Mouse (Mus musculus) spleen, postnatal 10 days (tissue): ENCODE measurements around the gene Sptb.

Source experiments
- DNase-seq, 2 experiments: peaks; one replicate each; pipeline ENCODE4 v3.0.0; 2021 to 2022; ENCODE audit warnings: low spot score in 2 of 2

Gene Sptb

DNA sequence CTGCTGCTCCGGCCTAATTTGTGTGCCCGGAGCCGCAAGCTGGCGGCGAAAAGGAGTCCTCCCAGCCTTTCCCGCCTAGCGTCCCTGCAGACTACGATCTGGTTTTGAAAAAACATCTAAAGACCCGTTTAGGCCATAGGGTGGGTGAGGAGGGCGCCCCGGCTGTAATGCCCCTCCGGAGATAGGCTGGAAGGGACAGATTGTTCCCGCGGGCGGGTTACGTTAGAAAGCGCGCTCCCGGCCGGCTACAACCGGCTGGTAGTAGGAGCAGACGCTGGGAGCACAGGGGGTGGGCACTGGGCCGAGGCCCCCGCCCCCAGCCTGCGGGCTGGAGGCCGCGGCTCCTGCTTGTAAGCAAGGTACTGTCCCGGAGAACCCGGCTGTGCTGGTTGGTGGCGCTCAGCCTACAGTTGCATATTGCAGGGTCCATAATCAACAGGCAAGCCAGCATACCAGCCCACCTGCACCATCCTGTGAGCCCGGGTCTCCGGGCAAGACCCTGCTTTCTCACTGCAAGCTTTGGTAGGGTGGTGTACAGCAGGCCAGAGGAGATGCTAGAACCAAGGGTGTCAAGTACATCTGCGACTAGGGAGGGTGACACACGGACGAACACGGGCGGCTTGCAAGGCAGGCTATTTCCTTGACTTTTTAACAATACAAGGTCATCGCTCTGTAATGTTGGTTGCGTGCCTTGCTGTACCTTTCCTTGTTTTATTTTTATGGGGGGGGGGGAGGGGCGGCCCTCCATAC is at the start of gene Sptb:
Gene Sptb, minus strand, starts transcription at position 197 of the 750 bp plus-strand sequence.
- DNase-seq, result peak in 1 of 2 experiments; percentile 66

DNA sequence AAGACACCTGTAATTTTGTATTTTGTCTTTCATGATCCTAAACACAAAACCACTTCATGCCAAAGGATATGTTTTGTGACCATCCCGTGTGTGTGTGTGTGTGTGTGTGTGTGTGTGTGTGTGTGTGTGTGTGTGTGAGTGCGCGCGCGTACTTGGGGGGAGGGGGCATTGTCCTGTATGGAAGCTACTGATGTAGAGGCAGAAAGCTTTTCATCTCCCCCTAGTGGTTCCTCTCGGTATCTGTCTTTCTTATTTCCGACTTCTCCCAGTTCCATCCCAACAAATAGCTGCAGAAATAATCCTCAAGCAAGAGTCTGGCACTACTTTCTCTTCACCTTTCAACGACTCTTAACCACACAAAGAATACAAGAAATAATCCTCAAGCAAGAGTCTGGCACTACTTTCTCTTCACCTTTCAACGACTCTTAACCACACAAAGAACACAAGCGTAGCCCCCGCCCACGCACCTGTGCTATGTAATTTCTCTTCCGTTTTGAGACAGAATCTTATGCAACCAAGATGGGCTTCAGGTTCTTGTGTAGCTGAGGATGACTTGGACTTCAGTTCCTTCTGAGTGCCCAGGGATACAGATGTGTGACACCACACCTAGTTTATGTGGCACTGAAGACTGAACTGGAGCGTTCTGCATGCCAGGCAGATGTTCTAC is 42.4 kb upstream of the Sptb start:
- DNase-seq, result peak in 1 of 2 experiments; percentile 49

DNA sequence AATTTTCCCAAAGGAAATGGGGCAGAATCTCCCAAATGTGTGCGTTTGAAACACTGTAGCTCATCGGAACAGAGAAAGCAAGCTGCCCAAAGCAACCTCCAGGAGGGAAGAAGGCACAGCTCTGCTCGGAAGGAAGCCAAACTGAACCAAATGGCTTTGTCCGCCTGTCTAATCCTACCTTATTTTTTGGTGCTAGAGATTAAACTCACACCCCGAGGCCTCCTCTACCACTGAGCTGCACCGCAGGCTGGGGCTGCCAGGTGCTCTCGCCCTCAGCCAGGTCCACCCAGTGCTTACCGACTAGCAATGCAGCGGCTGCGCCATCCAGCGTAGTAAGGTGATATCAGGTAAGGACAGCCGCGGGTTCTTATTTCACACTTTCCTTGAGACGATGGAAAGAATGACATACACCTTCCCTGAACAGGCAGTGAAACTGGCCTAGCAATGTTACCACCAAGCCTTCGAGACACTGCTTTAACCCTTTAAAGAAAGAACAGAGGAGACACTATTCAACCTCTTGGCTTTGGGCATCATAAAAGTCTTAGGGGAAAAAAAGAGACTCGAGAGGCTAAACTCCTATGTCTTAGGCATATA is 40.6 kb upstream of the Sptb start:
- no peak for DNase-seq

DNA sequence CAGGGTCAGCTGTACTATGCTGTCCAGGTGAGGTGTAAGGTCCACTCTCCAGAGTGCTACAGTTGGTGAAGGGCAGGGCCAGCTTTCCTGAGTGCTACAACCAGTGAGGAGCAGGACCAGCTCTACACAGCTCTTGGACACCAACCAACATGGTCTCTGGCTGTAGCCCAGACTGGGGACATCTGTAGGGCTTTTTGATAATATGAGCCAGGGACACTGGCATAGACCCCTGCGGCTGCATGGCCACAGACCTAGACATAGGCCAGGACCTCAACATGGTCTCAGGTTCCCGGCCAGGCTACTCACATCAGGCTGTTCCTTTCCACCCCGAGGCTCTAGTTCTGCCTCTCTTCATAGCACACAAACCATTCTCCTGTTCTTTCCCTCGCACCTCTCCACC is 17.6 kb upstream of the Sptb start:
- DNase-seq, result peak in 1 of 2 experiments; percentile 2

DNA sequence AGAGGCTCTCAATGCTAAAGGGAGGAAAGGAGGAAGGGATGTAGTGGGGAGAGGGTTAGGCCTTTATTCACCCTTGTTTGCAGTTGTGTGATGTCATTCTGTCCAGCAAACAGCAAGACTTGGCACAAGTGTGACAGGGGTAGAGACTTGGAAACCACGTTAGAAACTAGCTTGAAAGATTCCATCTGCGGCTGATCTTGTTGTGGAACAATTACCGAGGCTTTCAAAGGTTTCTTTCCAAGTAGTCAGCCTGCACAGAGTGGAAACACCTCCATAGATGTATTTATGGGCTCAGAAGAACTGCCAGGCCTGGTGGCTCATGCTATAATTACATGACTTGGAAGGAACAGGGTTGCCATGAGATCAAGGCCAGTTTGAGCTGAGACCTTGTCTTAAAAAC is 11.7 kb upstream of the Sptb start:
- peak in 1 of 2 experiments; percentile 0 for DNase-seq

DNA sequence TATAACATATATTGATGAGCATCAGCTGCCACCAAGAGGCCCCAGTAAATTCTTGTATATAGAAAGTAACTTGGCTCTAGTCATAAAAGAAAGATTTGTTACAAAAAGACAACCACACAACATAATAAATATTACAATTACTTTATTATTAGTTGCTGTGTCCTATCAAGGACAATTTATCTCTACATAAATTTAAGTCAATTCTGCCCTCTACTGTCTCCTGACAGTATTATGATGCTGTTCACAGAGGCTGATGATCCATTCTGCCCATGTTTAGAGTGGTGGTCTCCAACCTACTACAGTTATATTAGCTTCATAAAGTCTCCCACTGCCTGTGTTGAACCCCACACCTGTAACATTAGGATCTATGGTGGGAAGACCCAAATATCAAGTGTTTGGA is 10.2 kb upstream of the Sptb start:
- peak in 1 of 2 experiments; percentile 3 for DNase-seq

DNA sequence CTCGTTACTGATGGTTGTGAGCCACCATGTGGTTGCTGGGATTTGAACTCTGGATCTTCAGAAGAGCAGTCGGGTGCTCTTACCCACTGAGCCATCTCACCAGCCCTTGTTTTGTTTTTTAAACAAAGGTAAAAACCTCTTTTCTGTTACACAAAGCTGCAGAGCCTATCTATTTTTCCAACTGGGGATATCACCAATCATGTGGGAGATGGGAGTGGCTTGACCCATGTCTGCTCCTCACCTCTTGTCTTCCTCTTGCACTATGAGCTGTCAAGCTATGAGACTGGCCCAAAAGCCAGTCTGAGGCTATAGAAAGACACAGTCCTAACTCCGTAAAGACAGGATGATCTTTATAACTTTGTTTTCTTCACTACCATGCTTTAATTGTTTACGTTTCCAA is 8.0 kb upstream of the Sptb start:
- DNase-seq, result peak in 1 of 2 experiments; percentile 5

DNA sequence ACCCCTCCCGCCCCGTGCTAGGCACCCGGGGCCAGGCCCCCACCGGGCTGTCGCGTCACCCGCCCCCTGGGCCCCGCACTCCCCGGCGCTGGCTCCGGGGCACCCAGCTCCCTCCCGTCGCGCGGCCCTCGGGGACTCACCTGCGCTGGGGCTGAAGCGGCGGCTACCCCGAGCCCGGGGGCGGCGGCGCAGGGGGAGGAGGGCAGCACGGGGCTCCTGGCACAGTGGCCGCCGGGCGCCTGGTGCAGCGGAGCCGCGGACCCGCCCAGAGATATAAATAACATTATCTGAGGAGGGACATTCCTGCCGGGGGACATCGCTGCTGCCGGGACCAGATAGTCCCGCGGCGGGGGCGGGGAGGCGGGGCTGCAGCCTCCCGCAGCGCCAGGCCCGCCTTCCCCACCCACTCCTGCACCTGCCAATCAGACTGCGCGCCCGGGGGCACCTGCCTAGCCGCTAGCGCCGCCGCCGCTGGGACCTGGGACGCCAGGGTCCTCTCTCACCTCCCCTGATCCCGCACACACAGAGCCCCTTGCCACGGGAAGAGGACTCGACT is 474 bp downstream of the Sptb start:
- DNase-seq, result peak; percentile 87 to 92

DNA sequence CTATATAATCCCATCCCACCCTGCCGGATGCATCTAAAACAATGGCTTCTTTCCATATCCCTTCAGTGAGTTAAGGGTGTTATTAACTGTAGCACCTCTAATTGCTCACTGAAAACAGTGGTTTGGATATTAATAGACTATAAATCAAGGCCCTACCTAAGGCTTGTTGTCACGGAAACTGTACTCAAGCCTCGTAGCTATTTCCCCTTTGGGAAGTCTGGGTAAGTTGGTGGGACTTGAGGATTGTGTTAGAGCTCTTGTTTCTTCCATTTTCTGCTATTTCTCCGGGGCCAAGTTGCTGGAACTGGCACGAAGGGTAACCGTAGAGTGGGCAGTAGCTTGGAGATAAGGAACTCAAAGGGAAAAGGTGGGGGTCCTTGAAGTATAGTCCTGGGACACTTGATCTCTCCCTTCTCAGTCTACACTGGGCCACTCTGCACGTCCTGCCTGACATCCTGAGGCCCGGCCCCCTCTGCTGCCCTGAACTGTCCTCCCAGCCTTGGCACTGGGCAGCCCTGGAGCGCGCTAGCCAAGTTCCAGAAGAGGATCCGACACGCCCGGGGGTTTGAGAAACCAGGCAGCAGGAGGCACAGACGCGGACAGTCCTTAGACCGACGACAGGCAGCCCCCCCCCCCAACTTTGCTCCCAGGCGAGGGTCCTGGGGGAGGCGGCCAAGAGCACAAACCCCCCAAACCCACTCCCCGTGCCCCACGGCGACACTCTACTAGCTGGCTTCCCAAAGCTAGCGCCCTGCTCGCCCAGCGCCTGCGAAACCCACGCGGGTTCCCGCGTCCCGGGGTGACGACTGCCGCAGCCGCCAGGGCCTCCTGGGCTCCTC is 1.2 kb downstream of the Sptb start:
- peak; percentile 69 to 70 for DNase-seq

DNA sequence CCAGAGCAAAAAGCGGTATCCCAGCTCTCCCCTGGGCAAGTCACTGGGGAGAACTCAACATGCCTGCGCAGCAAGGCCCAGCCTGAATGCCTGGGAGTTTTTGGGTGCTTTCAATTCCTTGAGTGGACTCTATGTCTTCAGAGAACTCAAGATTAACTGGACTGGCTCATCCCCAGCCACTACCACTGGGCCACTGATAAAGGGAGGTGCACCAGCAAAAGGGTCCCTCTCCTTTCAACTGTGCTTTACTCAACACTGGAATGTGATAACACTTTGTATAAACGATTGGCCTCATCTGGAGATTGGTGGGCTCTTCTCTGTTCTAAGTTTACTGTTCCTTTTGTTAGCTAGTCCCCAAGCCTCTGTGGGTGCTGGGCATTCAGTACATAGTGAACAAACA is 2.2 kb downstream of the Sptb start:
- DNase-seq, result peak in 1 of 2 experiments; percentile 49

DNA sequence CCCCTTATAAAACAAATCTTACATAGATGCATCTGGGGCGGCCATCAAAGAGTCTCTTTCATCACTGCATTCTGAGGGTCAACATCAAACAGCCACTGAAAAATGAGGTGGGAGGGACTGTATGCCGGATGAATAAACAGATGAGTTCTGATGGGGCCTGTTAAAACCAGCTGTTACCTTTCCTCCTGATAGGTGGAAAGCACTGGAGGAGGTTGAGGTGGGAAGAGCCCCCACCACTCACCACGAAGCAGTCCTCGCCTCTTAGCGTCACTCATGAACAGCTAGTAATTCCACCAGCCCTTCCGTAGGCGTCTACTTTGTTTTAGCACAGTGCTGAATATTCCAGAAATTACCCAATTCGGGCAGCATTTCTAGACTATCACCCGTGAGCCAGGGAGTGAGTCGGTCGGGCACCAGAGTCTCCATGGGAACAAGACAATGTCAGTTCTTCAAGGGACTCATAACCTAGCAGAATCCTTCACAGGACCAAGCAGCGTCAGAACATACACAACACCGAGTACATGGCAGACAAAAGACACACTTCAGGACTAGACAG is 13.9 kb downstream of the Sptb start:
- no peak for DNase-seq

DNA sequence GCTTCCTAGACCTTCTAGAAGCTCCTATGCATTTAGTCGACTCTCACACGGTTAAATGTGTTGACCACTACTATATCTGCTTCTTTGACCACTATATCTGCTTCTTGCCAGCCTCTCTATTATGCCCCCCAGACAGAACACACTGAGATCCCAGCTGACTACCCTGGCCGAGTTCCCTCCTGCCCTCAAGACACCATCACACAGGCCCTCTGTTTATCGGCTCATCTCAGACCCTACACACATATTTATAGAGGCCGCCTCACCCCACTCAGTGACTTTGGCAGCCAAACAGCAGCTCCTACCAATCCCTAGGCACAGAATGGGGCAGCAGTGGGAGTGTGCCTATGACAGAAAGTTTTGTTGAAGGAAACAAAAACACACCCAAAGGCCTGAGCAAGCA is 14.6 kb downstream of the Sptb start:
- DNase-seq, result no peak

DNA sequence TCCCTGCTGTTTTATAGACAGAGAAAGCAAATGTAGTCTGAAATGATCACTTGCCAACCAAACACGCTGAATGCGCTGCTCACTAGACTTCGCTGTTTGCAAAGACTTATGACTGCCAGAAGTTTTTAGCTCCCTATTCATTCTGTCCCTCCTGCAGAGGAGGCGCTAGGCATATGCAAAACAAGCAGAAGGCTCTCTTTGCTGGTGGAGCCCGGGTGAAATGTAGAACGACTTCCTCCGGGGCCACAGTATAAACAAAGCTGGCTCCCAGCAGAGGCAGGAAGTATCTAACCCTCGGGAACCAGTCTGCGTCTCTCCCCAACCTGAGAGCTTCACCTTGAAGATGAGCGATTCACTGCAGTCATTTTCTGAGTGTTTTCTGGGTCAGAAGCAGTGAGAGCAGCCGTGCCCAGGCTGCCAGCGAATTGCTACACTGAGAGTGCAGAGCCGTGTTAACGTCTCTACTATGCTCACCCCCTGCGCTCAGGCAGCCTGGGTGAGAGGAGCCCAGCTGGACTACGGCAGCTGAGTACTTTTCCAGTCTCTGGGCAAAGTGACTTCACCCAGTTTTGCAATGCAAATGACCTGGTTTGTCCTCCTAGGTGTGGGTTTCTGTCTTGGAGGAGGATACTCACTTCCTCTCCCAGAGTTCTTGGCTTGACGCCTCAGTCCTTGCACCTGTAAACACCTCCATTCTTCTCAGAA is 15.4 kb downstream of the Sptb start:
- peak in 1 of 2 experiments; percentile 36 for DNase-seq

DNA sequence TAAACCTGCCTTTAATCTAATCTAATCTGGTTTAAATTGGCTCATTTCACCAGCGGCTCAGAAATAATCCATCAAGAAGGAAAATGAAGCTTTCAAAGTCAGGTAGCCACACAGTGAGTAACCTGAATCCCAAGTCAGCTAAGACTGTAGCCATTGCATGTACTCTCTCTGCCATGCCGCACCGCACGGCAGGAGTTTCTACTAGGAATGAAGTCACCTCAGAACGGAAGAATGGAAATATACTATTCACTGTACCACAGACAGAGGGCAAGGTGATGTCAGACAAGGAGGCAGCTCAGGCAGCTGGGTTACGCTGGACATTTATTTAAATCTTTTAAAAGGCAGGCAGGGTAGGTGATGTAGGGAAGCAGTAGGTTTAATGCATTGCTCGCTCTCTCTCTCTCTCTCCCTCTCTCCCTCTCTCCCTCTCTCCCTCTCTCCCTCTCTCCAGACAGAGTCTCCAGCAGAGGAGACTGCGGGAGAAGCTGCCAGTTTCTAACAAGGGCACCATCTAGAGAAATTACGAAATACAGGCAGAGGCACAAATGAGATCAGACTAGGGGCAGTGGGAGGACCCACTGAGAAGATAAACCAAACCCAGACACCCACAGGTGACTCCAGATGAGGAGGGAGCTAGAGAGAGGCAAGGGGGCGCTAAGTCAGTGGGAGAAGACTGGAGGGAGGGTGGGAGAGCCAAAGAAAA is 22.7 kb downstream of the Sptb start:
- DNase-seq, result no peak

DNA sequence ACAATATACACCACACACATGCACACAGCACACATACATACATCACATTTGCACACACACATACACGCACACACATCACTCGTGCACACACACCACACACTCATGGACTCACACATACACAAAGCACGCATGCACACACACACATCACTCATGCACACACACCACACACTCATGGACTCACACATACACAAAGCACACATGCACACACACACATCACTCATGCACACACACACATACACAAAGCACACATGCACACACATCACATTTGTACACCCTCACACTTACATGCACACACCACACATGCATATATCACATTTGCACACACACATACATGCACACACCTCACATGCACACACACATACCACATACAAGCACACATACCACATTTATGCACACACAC is 24.7 kb downstream of the Sptb start:
- no peak for DNase-seq

DNA sequence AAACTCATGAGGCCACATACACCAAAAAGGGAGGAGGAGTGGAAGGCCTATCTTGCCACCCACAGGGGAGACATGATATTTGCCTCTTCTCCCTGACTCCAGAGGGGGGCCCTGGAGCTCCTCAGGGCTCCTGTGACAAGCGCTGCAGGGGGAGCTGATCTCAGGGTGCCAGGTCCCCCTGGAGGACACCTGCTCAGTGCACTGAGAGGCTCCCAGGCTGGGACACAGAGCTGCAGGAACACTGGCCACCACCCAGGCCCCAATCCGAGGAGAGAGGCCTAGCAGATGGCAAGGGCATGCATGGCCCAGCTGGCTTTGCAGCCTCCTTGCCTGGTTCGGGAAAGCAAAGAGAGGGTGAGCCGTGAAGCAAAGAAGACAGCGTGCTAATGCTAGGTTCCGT is 25.9 kb downstream of the Sptb start:
- no peak for DNase-seq

DNA sequence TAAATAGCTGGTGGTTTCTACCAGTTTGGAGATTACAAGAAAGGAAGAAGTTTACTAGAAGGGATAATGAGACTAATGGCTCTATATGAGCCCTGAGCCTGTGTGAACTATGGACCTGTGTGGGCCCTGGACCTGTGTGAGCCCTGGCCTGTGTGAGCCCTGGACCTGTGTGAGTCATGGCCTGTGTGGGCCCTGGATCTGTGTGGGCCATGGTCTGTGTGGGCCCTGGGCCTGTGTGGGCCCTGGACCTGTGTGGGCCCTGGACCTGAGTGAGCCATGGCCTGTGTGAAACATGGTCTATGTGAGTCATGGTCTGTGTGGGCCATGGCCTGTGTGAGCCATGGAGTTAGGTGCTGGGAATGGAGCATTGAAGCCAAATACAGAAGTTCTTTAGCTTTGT is 28.4 kb downstream of the Sptb start:
- DNase-seq, result no peak

DNA sequence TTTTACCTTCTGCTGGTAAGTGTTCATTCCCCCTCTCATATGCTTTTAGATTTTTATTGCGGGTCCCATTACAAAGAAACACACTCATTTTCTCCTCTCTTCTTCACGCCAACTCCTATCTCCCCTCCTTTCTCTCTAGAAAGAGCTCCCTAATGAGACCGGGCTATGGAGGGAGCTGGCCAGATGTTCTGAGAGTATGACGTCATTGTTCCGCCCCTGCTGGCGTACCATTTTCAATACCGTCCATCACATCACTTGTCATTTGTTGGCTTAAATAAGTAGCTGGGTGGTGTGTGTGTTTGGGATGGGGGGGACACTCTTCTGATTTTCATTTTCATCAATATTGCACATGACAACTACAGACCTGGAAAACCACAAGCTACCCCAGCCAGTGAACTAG is 33.3 kb downstream of the Sptb start:
- DNase-seq, result no peak

DNA sequence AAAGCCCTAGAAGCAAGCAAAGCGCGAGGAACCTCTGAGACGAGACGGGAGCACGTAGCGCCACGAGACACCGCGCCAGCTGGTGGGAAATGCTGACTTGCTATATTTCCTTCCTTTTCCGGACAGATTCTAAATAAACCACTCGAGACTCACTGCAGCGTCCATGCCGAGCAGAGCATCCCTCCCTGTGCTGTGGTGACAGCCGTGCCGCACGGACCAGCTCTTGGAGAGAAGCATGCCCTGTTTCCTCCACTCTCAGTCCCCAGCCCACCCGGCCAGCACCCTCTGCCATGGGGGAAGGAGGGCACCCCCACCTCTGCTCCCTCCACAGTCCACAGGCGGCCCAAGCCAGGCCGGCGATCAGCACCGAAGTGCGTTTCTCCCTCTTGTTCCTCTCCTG is 33.9 kb downstream of the Sptb start:
- DNase-seq, result no peak

DNA sequence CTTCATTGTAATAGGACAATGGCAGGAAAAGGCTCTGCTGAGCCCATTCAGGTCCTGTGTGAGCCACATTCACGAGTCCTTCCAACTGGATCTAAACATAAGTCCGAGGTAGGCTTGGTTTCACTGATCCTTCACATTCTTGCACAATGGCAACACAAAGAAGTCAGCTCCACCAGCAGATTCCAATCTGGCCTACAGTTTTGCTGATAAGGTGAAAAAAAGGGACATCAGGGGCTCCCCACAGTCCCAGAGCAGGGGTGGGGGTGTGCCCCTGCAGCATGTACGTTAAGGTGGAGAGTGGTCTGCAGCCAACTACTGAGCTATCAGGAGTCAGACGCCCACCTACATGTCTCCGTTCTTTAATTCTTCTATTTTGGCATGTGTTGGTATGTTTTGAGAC is 35.0 kb downstream of the Sptb start:
- DNase-seq, result no peak
